Mouse (Mus musculus) adrenal gland, adult 8-10 months (tissue): ENCODE data around the gene Prc1. TPM values are rescaled to one million over a fixed set of nuclear protein-coding genes. Genes with fewer than 3 reads are reported as not detected.

ENCODE experiments used
- DNase-seq: peaks from one replicate; pipeline ENCODE4 v3.0.0; 2022
- total RNA-seq, 4 experiments: library from RNA; stranded (reverse); gene quantifications; 2 replicates each; pipeline ENCODE4 v1.2.4; 2022

Prc1 gene
- total RNA-seq, 4 experiments from 2014 or later = 2.7 to 8.1 (median 3.7) TPM

DNA sequence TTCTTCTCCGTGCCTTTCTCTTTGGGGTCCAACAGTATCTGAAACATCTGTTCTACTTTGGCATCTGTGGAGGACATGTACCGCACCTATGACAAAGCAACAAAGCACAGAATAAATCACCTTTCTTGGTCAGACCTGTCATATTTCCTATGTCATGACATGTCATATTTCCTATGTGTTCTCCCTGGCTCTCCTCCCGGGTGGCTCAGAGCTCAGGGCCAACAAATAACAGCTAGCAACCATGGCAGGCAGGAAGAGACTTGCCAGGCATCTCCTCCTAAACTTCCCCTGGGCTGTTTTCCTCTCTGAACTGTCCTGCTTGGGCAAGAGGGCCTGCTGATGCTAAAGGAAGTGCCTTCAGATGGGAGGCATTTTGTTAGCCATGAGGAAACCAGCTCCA, 42.7 kb downstream of the Prc1 start:
- DNase-seq = no peak

DNA sequence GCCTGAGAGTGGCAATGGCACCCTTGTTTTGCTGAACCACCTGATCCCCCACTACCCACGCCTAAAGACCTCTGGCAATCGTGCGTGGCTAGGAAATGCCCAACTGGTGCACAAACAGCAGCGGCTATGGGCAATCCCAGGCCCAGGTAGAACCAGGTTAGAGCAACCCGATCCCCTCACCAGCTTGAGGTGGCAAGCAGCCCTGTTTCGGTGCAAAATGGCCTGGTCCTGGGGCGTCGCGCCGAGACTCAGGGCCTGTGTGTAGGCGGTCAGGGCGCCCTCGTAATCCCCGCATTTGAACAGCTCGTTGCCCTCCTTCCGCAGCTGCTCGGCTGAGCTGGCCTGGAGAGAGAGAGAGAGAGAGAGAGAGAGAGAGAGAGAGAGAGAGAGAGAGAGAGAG, 45.1 kb downstream of the Prc1 start:
- DNase-seq = no peak

DNA sequence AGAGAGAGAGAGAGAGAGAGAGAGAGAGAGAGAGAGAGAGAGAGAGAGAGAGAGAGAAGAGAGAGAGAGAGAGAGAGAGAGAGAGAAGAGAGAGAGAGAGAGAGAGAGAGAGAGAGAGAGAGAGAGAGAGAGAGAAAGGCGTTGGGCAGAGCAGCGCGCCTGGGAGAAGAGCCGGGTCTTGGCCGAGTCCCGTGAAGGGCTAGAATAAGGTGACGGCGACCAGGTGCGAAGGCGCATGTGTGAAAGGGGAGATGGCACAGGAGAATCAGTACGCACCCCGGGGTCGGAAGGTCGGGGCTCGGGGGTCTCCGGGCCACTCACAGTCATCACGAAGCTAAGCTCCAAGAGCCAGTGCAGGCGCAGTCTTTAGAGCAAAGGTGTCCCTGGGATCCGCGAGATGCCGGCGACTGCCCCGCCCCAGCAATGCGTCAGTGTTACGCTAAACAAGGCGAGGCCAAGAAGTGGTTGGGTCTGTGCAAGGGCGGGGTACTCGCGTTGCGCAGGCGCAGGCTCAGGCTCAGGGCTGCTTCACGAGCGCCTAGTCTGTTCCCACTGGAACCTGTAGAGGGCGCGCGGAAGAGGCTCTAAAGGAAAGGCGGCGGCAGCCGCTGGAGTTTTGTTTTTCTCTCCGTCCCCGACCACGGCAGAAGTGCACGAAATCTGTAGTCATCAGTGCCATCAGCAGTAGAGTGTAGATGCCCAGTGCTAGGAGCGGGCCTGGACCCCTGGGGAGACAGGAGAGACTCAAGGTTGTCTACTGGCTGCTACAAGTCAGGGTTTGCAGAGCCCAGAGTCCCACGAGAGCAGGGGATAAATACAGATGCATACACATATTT, 45.8 kb downstream of the Prc1 start:
- DNase-seq = peak; percentile 98

DNA sequence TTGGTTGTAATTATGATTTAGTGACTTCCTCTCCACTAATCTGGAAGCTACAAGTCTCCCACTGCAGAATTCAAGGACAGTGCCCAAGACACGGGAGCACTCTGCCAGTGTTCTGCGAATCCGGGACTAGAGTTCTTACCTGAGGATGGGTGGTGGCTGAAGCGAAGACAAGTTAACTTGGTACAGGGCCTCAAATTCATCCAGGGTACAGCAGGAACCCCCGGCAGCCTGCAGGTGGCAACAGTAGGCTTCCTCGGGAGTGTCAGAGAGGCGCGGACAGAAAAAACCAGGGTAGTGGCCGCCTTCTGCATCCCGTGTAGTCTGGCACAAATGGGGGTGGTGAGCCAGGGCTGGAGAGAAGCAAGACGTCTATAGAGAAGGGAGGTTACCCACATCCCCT, 46.5 kb downstream of the Prc1 start, which contains the start of gene Unc45a:
Gene Unc45a, minus strand, starts transcription at position 213 of the 400 bp plus-strand sequence.
- no peak for DNase-seq

DNA sequence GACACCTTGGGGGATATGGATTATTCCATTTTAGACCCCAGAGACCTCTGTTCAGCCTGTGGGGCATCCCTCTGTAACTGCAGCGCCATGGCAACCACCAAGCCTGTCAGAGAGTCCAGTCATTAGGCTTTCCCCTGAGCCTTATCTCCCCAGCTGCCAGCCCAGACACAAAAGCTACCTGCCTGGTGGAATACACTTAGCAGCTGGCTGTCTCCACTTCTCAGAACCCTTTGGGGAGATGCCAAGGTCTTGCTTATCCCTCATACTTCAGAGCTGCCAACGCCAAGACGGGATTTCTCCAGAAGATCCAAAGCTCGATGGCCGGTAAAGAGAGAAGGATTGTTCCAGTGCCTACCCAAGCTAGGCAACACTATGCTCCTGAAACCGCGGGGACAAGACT, 47.5 kb downstream of the Prc1 start:
- no peak for DNase-seq

DNA sequence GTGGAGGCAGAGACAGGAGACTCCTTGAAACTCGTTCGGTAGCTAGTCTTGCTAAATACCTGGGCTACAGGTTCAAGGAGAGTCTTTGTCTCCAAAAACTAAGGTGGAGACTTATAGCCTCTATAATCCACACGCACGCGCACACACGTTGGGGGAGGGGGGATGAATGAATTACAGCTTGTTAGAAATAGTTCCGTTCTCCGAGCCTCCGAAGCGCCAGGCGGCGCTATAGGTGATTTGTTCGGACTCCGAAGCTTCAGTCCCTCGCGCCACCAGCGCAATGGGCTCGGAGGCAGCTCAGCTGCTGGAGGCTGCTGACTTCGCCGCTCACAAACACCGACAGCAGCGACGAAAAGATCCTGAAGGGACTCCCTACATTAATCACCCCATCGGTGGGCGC, 48.6 kb downstream of the Prc1 start, which contains the start of gene Hddc3:
Gene Hddc3, plus strand, starts transcription at position 247 of the 400 bp plus-strand sequence.
- DNase-seq = peak; percentile 86

DNA sequence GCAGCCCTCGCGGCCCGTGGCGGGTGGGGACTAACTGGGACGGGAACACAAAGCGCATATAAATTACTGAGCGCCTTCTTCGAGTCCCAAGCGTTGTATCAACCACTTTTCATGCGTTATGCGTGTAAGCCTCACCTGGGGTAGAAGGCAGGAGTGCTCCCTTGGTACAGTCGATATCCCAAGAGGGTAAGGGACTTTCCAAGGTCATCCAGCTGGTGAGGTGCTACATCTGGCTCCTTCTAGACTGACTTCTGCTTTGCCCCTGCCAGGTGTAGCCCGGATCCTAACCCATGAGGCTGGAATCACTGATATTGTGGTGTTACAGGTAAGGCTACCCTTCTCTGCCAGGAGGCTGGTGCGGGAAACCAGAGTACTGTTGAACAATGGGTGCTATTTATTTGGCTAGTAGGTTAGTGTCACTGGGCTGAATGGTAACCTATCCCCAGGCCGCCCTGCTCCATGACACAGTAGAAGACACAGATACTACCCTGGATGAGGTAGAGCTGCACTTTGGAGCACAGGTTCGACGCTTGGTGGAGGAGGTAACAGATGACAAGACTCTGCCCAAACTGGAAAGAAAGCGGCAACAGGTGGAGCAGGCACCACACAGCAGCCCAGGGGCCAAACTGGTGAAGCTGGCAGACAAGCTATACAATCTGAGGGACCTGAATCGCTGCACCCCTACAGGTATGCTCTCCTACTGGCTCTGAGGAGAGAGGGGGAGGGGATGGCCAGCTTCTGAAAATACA, 49.2 kb downstream of the Prc1 start:
- no peak for DNase-seq

DNA sequence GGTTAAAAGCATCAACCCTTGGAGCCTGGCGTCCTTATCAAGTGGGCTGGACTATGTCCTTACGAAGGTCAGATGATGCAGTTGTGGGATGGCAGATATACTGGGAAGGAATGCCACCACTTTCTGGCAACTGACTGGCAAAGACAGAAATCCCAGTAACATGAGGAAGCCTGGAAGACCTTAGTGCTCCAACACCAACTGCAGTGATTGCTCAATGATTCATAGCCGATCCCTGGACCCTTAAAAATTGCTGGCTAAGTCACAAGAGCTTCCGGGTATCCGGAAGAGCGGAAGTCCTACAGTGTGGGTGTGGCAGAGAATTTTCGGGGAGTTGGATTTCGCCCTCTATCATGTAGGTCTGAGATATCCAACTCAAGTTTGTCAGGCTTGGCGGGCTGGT, 51.9 kb downstream of the Prc1 start:
- DNase-seq = no peak

DNA sequence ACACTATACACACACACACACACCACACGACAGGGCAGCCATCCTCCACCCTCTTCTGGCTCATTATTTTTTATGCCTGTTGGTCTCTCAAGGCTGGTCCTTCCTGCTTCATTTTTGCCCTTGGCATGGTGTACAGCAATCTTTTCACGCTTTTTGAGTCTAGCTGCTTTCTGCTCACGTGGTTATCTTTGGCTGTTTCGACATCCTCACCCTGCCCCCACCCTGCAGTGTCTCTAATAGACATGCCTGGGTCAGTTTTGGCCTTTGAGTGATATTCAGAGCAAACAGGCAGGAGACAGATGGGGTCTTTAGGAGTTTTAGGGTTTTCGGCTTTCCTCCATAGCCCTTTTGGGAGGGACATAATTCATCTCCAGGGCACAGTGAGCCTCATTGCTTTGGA, 52.6 kb downstream of the Prc1 start:
- DNase-seq = no peak

DNA sequence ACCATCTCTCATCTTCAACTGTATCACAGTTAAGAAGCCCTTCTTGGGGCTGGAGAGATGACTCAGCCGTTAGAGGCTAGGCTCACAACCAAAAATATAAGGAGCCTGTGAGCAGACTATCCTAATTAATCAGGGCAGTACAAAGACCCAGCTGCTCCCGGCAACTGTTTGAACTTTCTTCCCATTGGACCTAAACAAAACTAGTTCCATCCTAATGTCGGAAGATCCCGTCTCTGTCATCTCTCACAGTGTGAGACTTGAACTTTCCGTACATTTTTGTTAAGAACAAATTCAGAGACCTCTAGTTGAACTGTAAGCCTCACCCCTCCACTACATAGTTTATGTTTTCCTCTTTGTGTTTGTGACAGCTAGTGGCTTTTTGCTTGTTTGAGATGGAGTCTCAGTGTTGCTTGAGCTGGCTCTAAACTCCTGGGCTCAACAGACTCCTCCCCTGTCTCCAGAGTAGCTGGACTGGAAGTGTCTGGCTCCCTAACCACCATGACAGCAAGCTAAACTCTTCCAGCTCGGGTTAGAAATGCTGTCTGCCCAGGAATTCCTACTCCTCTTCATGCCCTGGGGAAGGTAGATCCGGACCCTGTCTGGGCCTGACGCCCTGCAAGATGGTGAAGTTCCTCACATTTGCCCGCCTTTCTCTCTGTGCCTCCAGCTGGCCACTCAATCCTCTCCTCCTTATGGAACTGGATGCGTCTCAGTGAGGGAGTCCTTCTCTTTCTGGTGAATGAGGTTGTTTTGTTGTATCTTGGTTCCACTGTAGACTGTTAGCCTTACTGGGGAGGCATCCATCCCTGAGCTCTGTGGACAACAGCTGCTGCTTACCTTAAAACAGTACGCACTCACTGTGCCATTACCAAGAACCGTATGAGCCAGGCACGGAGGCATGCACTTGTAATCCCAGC, 53.7 kb downstream of the Prc1 start:
- no peak for DNase-seq

DNA sequence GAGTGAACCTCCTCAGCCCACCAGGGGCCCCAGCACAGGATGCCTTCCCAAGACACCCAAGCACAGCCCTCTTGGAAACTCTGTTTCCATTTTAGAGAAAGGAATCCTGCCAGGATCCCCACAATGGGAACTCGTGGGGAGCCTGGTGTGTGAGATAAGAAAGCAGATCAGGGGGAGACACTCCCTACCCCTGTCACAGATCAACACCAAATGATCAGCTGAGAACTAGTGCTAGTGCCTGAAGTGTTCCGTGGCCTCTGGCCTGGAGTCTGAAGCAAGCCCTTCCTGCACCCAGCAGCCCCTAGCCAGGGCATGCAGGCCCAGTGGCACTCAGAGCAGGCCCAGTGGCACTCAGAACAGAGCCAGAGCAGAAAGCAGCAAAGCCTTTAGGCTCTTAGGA, 56.6 kb downstream of the Prc1 start:
- DNase-seq = no peak

DNA sequence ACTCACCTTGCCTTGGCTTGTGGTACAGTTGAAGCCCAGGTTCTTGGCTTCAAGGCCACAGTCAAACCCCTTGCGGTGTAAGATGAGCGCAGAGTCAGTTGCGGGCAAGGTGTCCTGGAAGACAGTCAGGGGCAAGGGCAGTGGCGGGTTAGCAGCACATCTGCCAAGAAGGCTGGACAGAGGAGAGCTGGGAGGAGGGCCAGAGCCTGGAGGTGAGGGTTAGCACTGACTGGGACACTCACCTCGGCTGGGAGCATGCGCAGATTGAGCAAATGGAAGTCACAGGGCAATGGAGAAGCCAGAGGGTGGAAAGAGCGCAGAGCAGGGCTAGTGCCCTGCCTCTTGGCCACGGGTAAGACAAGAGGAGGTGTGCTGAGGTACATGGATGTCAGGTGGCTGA, 58.7 kb downstream of the Prc1 start:
- no peak for DNase-seq

DNA sequence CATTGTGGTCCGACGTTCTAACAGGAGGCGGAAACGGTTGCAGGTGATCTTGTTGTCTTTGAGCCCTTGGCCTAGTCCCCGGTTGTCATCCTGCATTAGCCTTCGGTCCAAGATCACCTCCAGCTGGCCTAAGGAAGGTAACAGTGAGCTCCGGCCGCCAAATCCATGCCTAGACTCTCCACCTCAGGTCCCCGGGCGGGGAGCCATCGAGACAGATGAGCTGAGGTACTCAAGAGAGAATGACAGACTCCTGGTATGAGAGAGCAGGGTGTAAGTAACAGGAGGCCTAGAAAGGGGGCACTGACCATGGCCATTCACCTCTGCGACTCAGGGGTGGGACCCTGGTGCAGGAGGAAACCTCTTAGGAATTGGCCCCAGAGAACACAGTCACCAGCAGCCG, 62.1 kb downstream of the Prc1 start:
- DNase-seq = no peak

DNA sequence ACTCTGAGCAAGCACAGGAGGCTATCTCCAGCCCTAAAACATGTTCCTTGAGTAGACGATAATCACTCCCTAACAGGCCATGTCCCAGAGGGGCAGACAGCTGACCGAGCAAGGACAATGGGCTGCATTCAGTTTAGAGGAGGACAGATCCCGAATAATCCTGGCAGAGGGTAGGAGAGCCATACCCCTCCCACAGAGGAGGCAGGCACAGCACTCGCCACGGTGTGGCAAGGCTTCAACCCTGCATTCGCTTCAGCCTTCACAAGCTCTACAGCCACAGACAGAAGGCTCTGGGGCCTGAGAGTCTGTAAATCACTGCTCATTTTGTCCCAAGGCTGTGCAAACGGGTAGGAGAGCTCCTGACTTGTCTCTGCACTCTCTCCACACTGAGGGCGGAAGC, 62.9 kb downstream of the Prc1 start:
- no peak for DNase-seq

DNA sequence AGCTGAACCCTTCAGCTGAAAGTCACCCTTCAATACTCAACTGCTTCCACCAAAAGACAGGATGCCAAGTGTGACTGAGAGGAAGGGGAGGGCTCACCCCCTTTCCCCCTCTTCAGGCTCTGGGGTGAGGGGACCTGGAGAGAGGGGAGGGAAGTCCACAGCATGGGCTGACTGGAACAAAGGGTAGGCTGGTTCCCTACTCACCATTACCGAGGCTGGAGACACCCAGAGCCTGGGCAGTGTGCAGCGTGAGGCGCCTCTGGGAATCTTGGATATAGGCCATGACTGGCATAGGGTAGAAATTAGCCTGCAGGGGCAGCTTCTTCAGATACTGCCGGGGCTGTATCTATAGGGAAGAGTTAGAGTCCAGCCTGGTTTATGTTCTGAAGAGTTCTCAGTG, 63.8 kb downstream of the Prc1 start:
- no peak for DNase-seq

DNA sequence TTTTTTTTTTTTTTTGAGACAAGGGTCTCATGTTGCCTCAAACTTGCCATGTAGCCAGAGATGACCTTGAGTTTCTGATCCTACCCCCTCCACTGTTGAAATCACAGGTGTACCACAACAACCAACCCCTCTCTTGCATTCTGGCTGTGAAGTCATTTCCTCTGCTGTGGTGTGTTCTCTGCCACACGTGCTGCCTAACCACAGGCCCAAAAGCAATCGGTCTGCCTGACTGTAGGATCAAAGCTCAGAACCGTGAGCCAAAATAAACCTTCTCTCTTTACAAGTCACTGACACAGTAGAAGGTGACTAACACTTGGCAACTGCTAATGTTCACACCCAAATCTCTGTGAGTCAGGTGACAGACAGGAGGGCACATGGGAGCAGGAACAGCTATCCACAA, 66.2 kb downstream of the Prc1 start:
- DNase-seq = no peak

DNA sequence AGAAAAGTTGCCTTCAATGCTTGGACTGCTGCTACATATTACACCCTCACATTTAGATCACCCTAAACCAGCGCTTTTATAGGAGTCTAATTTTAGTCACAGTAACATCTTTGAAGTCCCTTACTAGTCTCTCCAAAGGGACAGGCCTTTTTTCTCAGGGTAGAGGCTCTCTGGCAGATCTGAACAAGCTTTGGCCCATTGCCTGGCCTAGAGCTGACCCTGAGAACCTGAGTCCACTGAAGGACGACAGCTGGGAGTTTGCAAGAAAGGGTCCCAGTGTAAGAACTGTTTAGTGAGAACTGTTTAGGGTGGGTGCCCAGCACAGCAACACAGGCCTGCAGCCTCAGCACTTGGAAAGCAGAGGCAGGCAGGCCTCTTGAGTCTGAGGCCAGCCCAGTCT, 71.5 kb downstream of the Prc1 start:
- DNase-seq = peak; percentile 76

Other genes starting within 250 kb of the Prc1 start
- 100 to 1,000 TPM; 122 to 222 (median 165) TPM for gene Idh2, start 179.1 kb upstream of the Prc1 start, total RNA-seq
- 10 to 100 TPM; 58.6 to 86.9 (median 67.8) TPM for gene Sema4b, start 107.6 kb upstream of the Prc1 start, total RNA-seq
- gene Cib1, start 61.6 kb upstream of the Prc1 start, total RNA-seq = 100 to 1,000 TPM in 1 of 4 experiments, 10 to 100 TPM in 3; 64.7 to 105 (median 85.9) TPM
- 1 to 10 TPM; 4.2 to 6.1 (median 5.3) TPM for gene Gdpgp1, start 61.6 kb upstream of the Prc1 start, total RNA-seq
- gene Ttll13, start 48.1 kb upstream of the Prc1 start, total RNA-seq = 1 to 10 TPM; 1.7 to 2.2 (median 1.9) TPM
- 10 to 100 TPM; 54.9 to 59.1 (median 57.7) TPM for gene Ngrn, start 33.2 kb upstream of the Prc1 start, total RNA-seq
- 10 to 100 TPM; 21.3 to 31.9 (median 28.8) TPM for gene Vps33b, start 24.8 kb upstream of the Prc1 start, total RNA-seq
- 10 to 100 TPM in 3 of 4 experiments, 1 to 10 TPM in 1; 9.5 to 21.8 (median 14.6) TPM for gene Rccd1, start 30.0 kb downstream of the Prc1 start, total RNA-seq
- gene Unc45a, start 46.6 kb downstream of the Prc1 start, total RNA-seq = 10 to 100 TPM; 73.1 to 85.4 (median 80.7) TPM
- gene Hddc3, start 48.7 kb downstream of the Prc1 start, total RNA-seq = 10 to 100 TPM; 29.7 to 43.1 (median 35.4) TPM
- gene Man2a2, start 76.9 kb downstream of the Prc1 start, total RNA-seq = 100 to 1,000 TPM in 3 of 4 experiments, 10 to 100 TPM in 1; 92.4 to 158 (median 132) TPM
- 10 to 100 TPM in 3 of 4 experiments, 1 to 10 TPM in 1; 7.1 to 20.3 (median 15.2) TPM for gene Fes, start 93.5 kb downstream of the Prc1 start, total RNA-seq
- 100 to 1,000 TPM; 153 to 192 (median 166) TPM for gene Furin, start 111.0 kb downstream of the Prc1 start, total RNA-seq
- gene Blm, start 240.7 kb downstream of the Prc1 start, total RNA-seq = 1 to 10 TPM; 1.7 to 8.6 (median 5.1) TPM